Comparison of ENCODE assay signal across 35 mouse cellular contexts in genomic region chr11:108293843-108294242, GRCm38 (mm10). TPM values are rescaled to one million over a fixed set of nuclear protein-coding genes. Genes with fewer than 3 reads are reported as not detected.
A peak's percentile ranks its signal among the peaks of the same experiment; 100 is the strongest.
DNase-seq lines count a peak whose midpoint lies in the region; ATAC-seq and TF ChIP-seq lines count a peak whose summit lies in the region.
"Had no signal": no experiment of that assay in that cellular context is flagged by ENCODE, and none has a peak within 500 bp of the region (broad histone marks: within the 10 kb centered on the region; RNA-seq: fewer than 3 reads in every experiment).

No protein-coding gene starts in this region.

- dilution Hi-C loops in CH12.LX (cut with MboI; ENCODE audit: extremely low pct_ligation_motif_present, extremely low pct_unique_long_range_greater_than_20kb, low sequenced_read_pairs): no loop called here

- peaks cover 5 to 68% of the 10 kb centered on the region in 2 experiments; a peak in 3 of 4 replicates for H3K4me1 ChIP-seq in CH12.LX (ENCODE audit: control insufficient read depth in 1 of 2, insufficient read depth in 2 of 2)
- 0 out of 2 replicates have a peak, but pooled peaks cover 3% of the 10 kb centered on the region for H3K4me1 ChIP-seq in intestine, postnatal 0 days (replicated peaks; ENCODE audit: control insufficient read depth, insufficient read depth, low read length)
- peaks cover 15% of the 10 kb centered on the region for H3K4me1 ChIP-seq in liver, embryonic 15.5 days (replicated peaks)
- H3K4me1 ChIP-seq in forebrain, embryonic 15.5 days: 0 out of 2 replicates have a peak, but pooled peaks cover 10% of the 10 kb centered on the region
- H3K4me1 ChIP-seq: neural tube, embryonic 13.5 days had no signal

- H3K27me3 ChIP-seq in CH12.LX (replicated peaks): no peaks in the 10 kb centered on the region
- no peaks in the 10 kb centered on the region for H3K27me3 ChIP-seq in intestine, postnatal 0 days (replicated peaks; ENCODE audit: control insufficient read depth, insufficient read depth, low read length)
- H3K27me3 ChIP-seq in liver, embryonic 15.5 days: no peaks in the 10 kb centered on the region
- H3K27me3 ChIP-seq in forebrain, embryonic 15.5 days: no peaks in the 10 kb centered on the region
- H3K27me3 ChIP-seq: embryonic facial prominence, embryonic 13.5 days; forebrain, embryonic 13.5 days; heart, embryonic 13.5 days; limb, embryonic 12.5 days; megakaryocyte, embryonic 14.5 days; neural tube, embryonic 13.5 days had no signal

- 48% methylated on average over 3 of the region's 3 CpGs for WGBS in intestine, postnatal 0 days
- WGBS in liver, embryonic 15.5 days (ENCODE audit: insufficient replicate concordance): 16% methylated on average over 3 of the region's 3 CpGs
- 77% methylated on average over 3 of the region's 3 CpGs for WGBS in forebrain, embryonic 15.5 days

- no peak for TF ChIP-seq POLR2A in CH12.LX (IDR thresholded peaks at IDR 0.05; ENCODE audit: low read depth, low read length)

- H3K36me3 ChIP-seq in CH12.LX (replicated peaks in 1 of 2; ENCODE audit: control insufficient read depth in 1 of 2, insufficient read depth in 1 of 2, low read length in 1 of 2): peaks cover 5 to 86% of the 10 kb centered on the region in 2 experiments
- H3K36me3 ChIP-seq in intestine, postnatal 0 days (ENCODE audit: control insufficient read depth, insufficient read depth): peaks cover 3% of the 10 kb centered on the region; the same call in 1 of the 2 replicates
- H3K36me3 ChIP-seq in liver, embryonic 15.5 days (replicated peaks): no peaks in the 10 kb centered on the region
- H3K36me3 ChIP-seq in forebrain, embryonic 15.5 days: no peaks in the 10 kb centered on the region
- H3K36me3 ChIP-seq: embryonic facial prominence, embryonic 13.5 days; heart, embryonic 13.5 days; limb, embryonic 12.5 days; neural tube, embryonic 13.5 days had no signal

- DNase-seq in CH12.LX (ENCODE audit: extremely low read depth): no peak
- peak; percentile 22 for DNase-seq in c-Kit-positive CD71-positive TER-119-negative erythroid progenitor cells, embryonic 14.5 days (ENCODE audit: low read depth)
- no peak for DNase-seq in cerebellum, postnatal 25 days
- DNase-seq in spleen, postnatal 14 days (ENCODE audit: low spot score in 2 of 2): no peak
- DNase-seq in adrenal gland, adult (ENCODE audit: inconsistent age in 2 of 2, low spot score in 1 of 2): no peak
- DNase-seq: adrenal gland, postnatal 25 days; cerebellum, adult 18-20 months; cerebellum, postnatal 14 days; embryo, embryonic 11 days; gastrocnemius, adult 2 months; heart, postnatal 14 days; kidney, adult 9 months; kidney, postnatal 36 days; layer of hippocampus, postnatal 36 days; lung, embryonic 14.5 days; midbrain, embryonic 14.5 days; retina, postnatal 1 day; thymus, adult 2 months; thymus, postnatal 4 days had no signal

- no peak for TF ChIP-seq RAD21 in CH12.LX (IDR thresholded peaks at IDR 0.05; ENCODE audit: low read depth, low read length)

- H3K9ac ChIP-seq in CH12.LX (ENCODE audit: insufficient read depth, low read depth): no peak overlapping the region
- no peak overlapping the region for H3K9ac ChIP-seq in intestine, postnatal 0 days (ENCODE audit: low read depth, low read length)
- no peak overlapping the region for H3K9ac ChIP-seq in liver, embryonic 15.5 days
- no peak overlapping the region for H3K9ac ChIP-seq in forebrain, embryonic 15.5 days (replicated peaks)
- H3K9ac ChIP-seq: embryonic facial prominence, embryonic 13.5 days; forebrain, embryonic 13.5 days; heart, embryonic 13.5 days; hindbrain, embryonic 14.5 days; limb, embryonic 12.5 days; lung, embryonic 14.5 days; neural tube, embryonic 13.5 days had no signal

- peaks cover 8% of the 10 kb centered on the region for H3K79me2 ChIP-seq in CH12.LX (replicated peaks; ENCODE audit: control insufficient read depth, extremely low read depth, insufficient read depth, poor library complexity, severe bottlenecking)

- no peak overlapping the region for H3K4me2 ChIP-seq in CH12.LX (ENCODE audit: insufficient read depth, low read depth, poor library complexity, severe bottlenecking)
- H3K4me2 ChIP-seq in intestine, postnatal 0 days (replicated peaks; ENCODE audit: low read depth): peak overlapping the region; percentile 30; the same call in 1 of the 2 replicates
- H3K4me2 ChIP-seq in liver, embryonic 15.5 days: peak overlapping the region; percentile 16; the same call in 1 of the 2 replicates
- H3K4me2 ChIP-seq in forebrain, embryonic 15.5 days (replicated peaks): no peak overlapping the region
- H3K4me2 ChIP-seq: embryonic facial prominence, embryonic 13.5 days; forebrain, embryonic 13.5 days; heart, embryonic 13.5 days; hindbrain, embryonic 14.5 days; limb, embryonic 12.5 days; lung, embryonic 14.5 days; neural tube, embryonic 13.5 days had no signal

- no peak for TF ChIP-seq EP300 in CH12.LX (IDR thresholded peaks at IDR 0.05; ENCODE audit: low read length)

- in situ Hi-C loops in CH12.LX (cut with MboI; ENCODE audit: low pct_ligation_motif_present, low pct_unique_long_range_greater_than_20kb, low sequenced_read_pairs): no loop called here

- peak; percentile 67 for ATAC-seq in intestine, postnatal 0 days
- ATAC-seq in liver, embryonic 15.5 days (ENCODE audit: insufficient read depth): peak; percentile 74
- no peak for ATAC-seq in forebrain, embryonic 15.5 days (replicated peaks)
- ATAC-seq: CD4-positive, CD25-positive, alpha-beta regulatory T cell, adult 4 months; forebrain, embryonic 13.5 days; inflammation-experienced regulatory T-cells, adult 6 months had no signal

- H3K4me3 ChIP-seq in CH12.LX (replicated peaks in 1 of 3; ENCODE audit: low read depth in 2 of 3, low read length in 2 of 3, poor library complexity in 1 of 3): no peak overlapping the region
- H3K4me3 ChIP-seq in intestine, postnatal 0 days (ENCODE audit: low read depth, low read length): no peak overlapping the region
- H3K4me3 ChIP-seq in liver, embryonic 15.5 days (replicated peaks): no peak overlapping the region
- no peak overlapping the region for H3K4me3 ChIP-seq in forebrain, embryonic 15.5 days
- H3K4me3 ChIP-seq: embryonic facial prominence, embryonic 13.5 days; erythroblast, embryonic 14.5 days; forebrain, embryonic 13.5 days; gastrocnemius, adult 2 months; heart, embryonic 13.5 days; limb, embryonic 12.5 days; megakaryocyte, embryonic 14.5 days; myocyte; neural tube, embryonic 13.5 days had no signal

- no peak overlapping the region for H3K27ac ChIP-seq in CH12.LX (ENCODE audit: insufficient read depth, low read depth)
- peak overlapping the region; percentile 70 for H3K27ac ChIP-seq in intestine, postnatal 0 days (ENCODE audit: low read depth, low read length)
- H3K27ac ChIP-seq in liver, embryonic 15.5 days (replicated peaks): 0 out of 2 replicates have a peak overlapping the region, but pooled peaks have one; percentile 38
- H3K27ac ChIP-seq in forebrain, embryonic 15.5 days (replicated peaks): no peak overlapping the region
- H3K27ac ChIP-seq: embryonic facial prominence, embryonic 13.5 days; forebrain, embryonic 13.5 days; gastrocnemius, adult 2 months; heart, embryonic 13.5 days; hindbrain, embryonic 14.5 days; limb, embryonic 12.5 days; neural tube, embryonic 13.5 days; stomach, postnatal 0 days had no signal

- no peak for TF ChIP-seq CTCF in CH12.LX (conservative IDR thresholded peaks at IDR 0.05 in 1 of 2, IDR thresholded peaks at IDR 0.05 in 1 of 2; ENCODE audit: low read depth in 2 of 2, low read length in 2 of 2)
- TF ChIP-seq CTCF in intestine, postnatal 0 days (IDR thresholded peaks at IDR 0.05; ENCODE audit: low read depth): no peak

- H3K9me3 ChIP-seq in CH12.LX (replicated peaks; ENCODE audit: low read length): peaks cover 2% of the 10 kb centered on the region
- no peaks in the 10 kb centered on the region for H3K9me3 ChIP-seq in intestine, postnatal 0 days (ENCODE audit: control insufficient read depth)
- no peaks in the 10 kb centered on the region for H3K9me3 ChIP-seq in liver, embryonic 15.5 days (replicated peaks)
- no peaks in the 10 kb centered on the region for H3K9me3 ChIP-seq in forebrain, embryonic 15.5 days
- H3K9me3 ChIP-seq: embryonic facial prominence, embryonic 13.5 days; forebrain, embryonic 13.5 days; heart, embryonic 13.5 days; limb, embryonic 12.5 days; neural tube, embryonic 13.5 days had no signal

TF ChIP-seq in CH12.LX, 34 proteins besides CTCF, POLR2A, EP300 and RAD21:
- no peak for TF ChIP-seq SIN3A (IDR thresholded peaks at IDR 0.05; ENCODE audit: low read length)
- peak; percentile 10; the same call in 1 of the 2 replicates for TF ChIP-seq BHLHE40 (IDR thresholded peaks at IDR 0.05; ENCODE audit: low read depth, low read length)
- TF ChIP-seq KAT2A (IDR thresholded peaks at IDR 0.05; ENCODE audit: insufficient replicate concordance, low read length): no peak
- no peak for TF ChIP-seq ZKSCAN1 (IDR thresholded peaks at IDR 0.05; ENCODE audit: borderline replicate concordance, low read depth, low read length)
- TF ChIP-seq USF2 (conservative IDR thresholded peaks at IDR 0.05; ENCODE audit: low read depth, low read length): no peak
TF ChIP-seq in CH12.LX: peak in this region for 1.

RNA-seq across cellular contexts. Expression of gene Apoh, which starts 49.3 kb away (rescaled TPM):
- total RNA-seq in CH12.LX (2012; rRNA removed): not detected in 2 replicates
- total RNA-seq in CH12.LX (2014; rRNA removed): 0.95 TPM in 1 of 2 replicates, not detected in the other
- polyA plus RNA-seq in CH12.LX (2012; ENCODE audit: insufficient read length, low read depth): not detected in 2 replicates
- 0.77 and 0.94 TPM in 2 replicates for polyA plus RNA-seq in intestine, postnatal 0 days (2015; fragmentation: Nextera tagmentation; extraction: Ambion mirVana)
- 589 and 735 TPM in 2 replicates for polyA plus RNA-seq in liver, embryonic 15.5 days (2015; fragmentation: Nextera tagmentation; extraction: Ambion mirVana)
- 1.3 TPM in 1 of 2 replicates, not detected in the other for polyA plus RNA-seq in forebrain, embryonic 15.5 days (2015; fragmentation: Nextera tagmentation; extraction: Ambion mirVana)
- total RNA-seq: adrenal gland, postnatal 25 days; ES-E14; heart, postnatal 14 days had no signal
- polyA plus RNA-seq: CD4-positive, CD25-positive, alpha-beta regulatory T cell, adult 4 months; erythroblast, embryonic 14.5 days; inflammation-experienced regulatory T-cells, adult 6 months; limb, embryonic 12.5 days had no signal

RNA-seq across cellular contexts. Expression of gene Prkca, which starts 49.9 kb away (rescaled TPM):
- total RNA-seq in CH12.LX (2012; rRNA removed) (40.0 and 40.7 TPM in 2 replicates), CH12.LX (2014; rRNA removed) (38.3 and 43.7 TPM in 2 replicates)
- polyA plus RNA-seq in CH12.LX (2012; ENCODE audit: insufficient read length, low read depth): 105 and 107 TPM in 2 replicates
- 14.5 and 15.0 TPM in 2 replicates for polyA plus RNA-seq in intestine, postnatal 0 days (2015; fragmentation: Nextera tagmentation; extraction: Ambion mirVana)
- 2.5 and 2.6 TPM in 2 replicates for polyA plus RNA-seq in liver, embryonic 15.5 days (2015; fragmentation: Nextera tagmentation; extraction: Ambion mirVana)
- polyA plus RNA-seq in forebrain, embryonic 15.5 days (2015; fragmentation: Nextera tagmentation; extraction: Ambion mirVana): 7.2 and 8.0 TPM in 2 replicates

Comparison
In these comparisons a context has a peak if more than half of its experiments do, and no peak if none do; other contexts are left out.
1. H3K27ac ChIP-seq: peak in intestine, postnatal 0 days (single experiment) and liver, embryonic 15.5 days (single experiment); none in CH12.LX (single experiment) and forebrain, embryonic 15.5 days (single experiment).
2. H3K4me2 ChIP-seq: peak in intestine, postnatal 0 days (single experiment) and liver, embryonic 15.5 days (single experiment); none in CH12.LX (single experiment) and forebrain, embryonic 15.5 days (single experiment).
3. RNA of gene Apoh, which starts 49.3 kb away (polyA plus RNA-seq): 589 to 735 TPM in liver, embryonic 15.5 days; 0.77 to 0.94 TPM in intestine, postnatal 0 days, 1.3 TPM in forebrain, embryonic 15.5 days and not detected in CH12.LX; every median in the first group is over 100 times any median in the second.